Mouse (Mus musculus) lung, adult 2 months (tissue): ENCODE measurements around the gene Pdxdc1.

Experiments used
- CTCF ChIP-seq: fragments of 200-500 bp; IDR thresholded peaks from 2 replicates; pipeline ENCODE4 v1.5.1; 2011; ENCODE audit warnings: mild to moderate bottlenecking, low read length, control low read depth; ENCODE audit not compliant: insufficient read depth
- POLR2A ChIP-seq: fragments of 200-500 bp; IDR thresholded peaks from 2 replicates; pipeline ENCODE4 v1.6.1; 2011; ENCODE audit warnings: low read depth, mild to moderate bottlenecking, control low read depth, low read length, borderline replicate concordance; ENCODE audit errors: extremely low read depth

- TF ChIP-seq POLR2A: no peak
- TF ChIP-seq CTCF: no peak
These were observed 106.2 kb downstream of the Pdxdc1 start for GRCm38 (mm10) chr16:13796746-13797175.
